Mouse (Mus musculus): Measurements from ENCODE around the gene Ubl7. TPM values are rescaled to one million over a fixed set of nuclear protein-coding genes. Genes with fewer than 3 reads are reported as not detected.
A peak's percentile ranks its signal among the peaks of the same experiment; 100 is the strongest.

Ubl7 gene
- 88.3 and 131 TPM in 2 replicates for polyA plus RNA-seq (2012; rRNA removed)

DNA sequence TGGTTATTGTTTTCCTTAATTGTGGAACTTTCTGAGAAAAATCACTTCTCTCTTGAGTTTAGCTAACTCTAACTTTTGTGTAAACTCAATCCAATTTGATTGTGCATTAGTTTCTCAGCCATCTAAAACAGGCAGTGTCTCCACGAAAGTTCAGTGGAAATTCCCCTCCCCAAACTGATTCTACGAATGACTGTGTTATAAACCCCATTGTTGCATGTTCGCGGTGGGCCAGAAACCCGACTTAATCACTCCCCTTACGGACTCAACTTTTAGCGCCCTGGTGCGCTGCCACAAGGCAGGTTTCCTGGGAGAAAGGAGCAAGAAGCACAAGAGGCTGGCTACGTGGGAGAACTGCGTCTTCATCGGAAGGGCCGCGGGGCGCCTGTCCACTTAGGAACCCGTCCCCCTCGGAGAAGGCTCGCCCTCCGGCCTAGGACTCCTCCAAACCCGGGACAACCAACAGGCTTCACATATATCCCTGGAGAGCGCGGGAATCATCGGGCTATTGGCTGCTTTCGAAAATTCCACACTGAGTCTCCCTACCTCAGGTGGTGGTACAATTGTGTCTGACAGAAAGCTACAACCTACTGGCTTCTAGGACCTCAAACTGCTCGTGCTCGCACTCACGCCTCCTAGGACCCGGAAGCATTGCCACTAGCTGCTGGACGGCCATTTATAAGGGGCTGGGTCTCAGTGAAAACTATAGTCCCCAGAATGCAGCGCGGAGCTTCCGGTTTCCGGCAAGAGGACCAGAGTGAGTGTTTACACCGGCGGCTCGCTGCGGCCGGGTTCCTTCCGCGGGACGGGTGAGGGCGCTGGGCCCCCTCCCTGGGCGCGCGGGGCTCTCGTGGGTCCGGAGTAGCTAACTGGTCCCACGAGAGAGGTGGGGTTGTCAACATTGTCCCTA is at the start of gene Ubl7:
Gene Ubl7 (plus strand): TSS at position 726 of the 907 bp plus-strand sequence.
- Histone ChIP-seq H3K36me3 (ENCODE audit: control insufficient read depth, insufficient read depth, low read length) (peaks cover 8% of the 10 kb centered on the region), H3K4me1 (ENCODE audit: control insufficient read depth, insufficient read depth, insufficient read length) (peaks cover 5% of the 10 kb centered on the region), H3K27ac (ENCODE audit: insufficient read depth, low read length) (peak within 1 kb of the TSS; percentile 85), H3K27me3 (ENCODE audit: control insufficient read depth, insufficient read depth, low read length) (no peaks in the 10 kb centered on the region), H3K4me3 (ENCODE audit: extremely low read depth, insufficient read depth, insufficient read length) (peak within 1 kb of the TSS; percentile 76)
- TF ChIP-seq CTCF (IDR thresholded peaks at IDR 0.05; ENCODE audit: extremely low read depth, insufficient read depth, insufficient read length, insufficient replicate concordance) (no peak), POLR2A (IDR thresholded peaks at IDR 0.05; ENCODE audit: low read depth, low read length) (peak; percentile 77)
- whole genome bisulfite sequencing: 2% methylated on average over 47 of the region's 47 CpGs
- DNase-seq (ENCODE audit: low read depth in 1 of 2, low spot score in 2 of 2): peak; percentile 83 to 91

- WGBS: 44% methylated on average over 9 of the region's 9 CpGs
- peak; percentile 38; the same call in 1 of the 2 replicates for TF ChIP-seq CTCF (IDR thresholded peaks at IDR 0.05; ENCODE audit: extremely low read depth, insufficient read depth, insufficient read length, insufficient replicate concordance)
- TF ChIP-seq POLR2A (IDR thresholded peaks at IDR 0.05; ENCODE audit: low read depth, low read length): no peak
- no peak overlapping the region for H3K4me3 ChIP-seq (ENCODE audit: extremely low read depth, insufficient read depth, insufficient read length)
- no peaks in the 10 kb centered on the region for H3K36me3 ChIP-seq (ENCODE audit: control insufficient read depth, insufficient read depth, low read length)
- peaks cover 4% of the 10 kb centered on the region; the same call in 1 of the 2 replicates for H3K4me1 ChIP-seq (ENCODE audit: control insufficient read depth, insufficient read depth, insufficient read length)
- H3K27me3 ChIP-seq (ENCODE audit: control insufficient read depth, insufficient read depth, low read length): no peaks in the 10 kb centered on the region
- DNase-seq (ENCODE audit: low read depth in 1 of 2, low spot score in 2 of 2): peak; percentile 50 to 65
- no peak overlapping the region for H3K27ac ChIP-seq (ENCODE audit: insufficient read depth, low read length)
Measured at GRCm38 (mm10) chr9:57861951-57862471, 48.8 kb upstream of the Ubl7 start.

DNA sequence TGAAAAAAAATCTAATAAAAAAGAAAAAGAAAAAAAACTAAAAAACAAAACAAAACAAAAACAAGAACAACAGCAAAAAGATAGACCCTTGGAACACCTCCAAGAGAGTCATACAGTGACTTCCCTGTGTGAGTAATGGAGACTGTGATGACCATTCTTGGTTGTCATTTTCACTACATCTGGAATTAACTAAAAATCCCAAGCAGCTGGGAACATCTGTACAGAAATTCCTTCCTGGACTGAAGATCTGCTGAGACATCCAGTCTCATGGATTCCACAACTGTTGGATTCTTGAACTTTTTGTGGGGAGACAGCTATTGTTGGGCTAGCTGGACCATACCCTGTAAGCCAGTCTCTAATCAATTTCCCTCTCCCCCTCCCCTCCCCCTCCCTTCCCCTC is 46.4 kb upstream of the Ubl7 start:
- TF ChIP-seq CTCF (IDR thresholded peaks at IDR 0.05; ENCODE audit: extremely low read depth, insufficient read depth, insufficient read length, insufficient replicate concordance) (no peak), POLR2A (IDR thresholded peaks at IDR 0.05; ENCODE audit: low read depth, low read length) (no peak)
- Histone ChIP-seq H3K27ac (ENCODE audit: insufficient read depth, low read length) (no peak overlapping the region), H3K4me3 (ENCODE audit: extremely low read depth, insufficient read depth, insufficient read length) (no peak overlapping the region), H3K27me3 (ENCODE audit: control insufficient read depth, insufficient read depth, low read length) (no peaks in the 10 kb centered on the region), H3K36me3 (ENCODE audit: control insufficient read depth, insufficient read depth, low read length) (no peaks in the 10 kb centered on the region), H3K4me1 (ENCODE audit: control insufficient read depth, insufficient read depth, insufficient read length) (peaks cover 4% of the 10 kb centered on the region; the same call in 1 of the 2 replicates)
- no peak for DNase-seq (ENCODE audit: low read depth in 1 of 2, low spot score in 2 of 2)

DNA sequence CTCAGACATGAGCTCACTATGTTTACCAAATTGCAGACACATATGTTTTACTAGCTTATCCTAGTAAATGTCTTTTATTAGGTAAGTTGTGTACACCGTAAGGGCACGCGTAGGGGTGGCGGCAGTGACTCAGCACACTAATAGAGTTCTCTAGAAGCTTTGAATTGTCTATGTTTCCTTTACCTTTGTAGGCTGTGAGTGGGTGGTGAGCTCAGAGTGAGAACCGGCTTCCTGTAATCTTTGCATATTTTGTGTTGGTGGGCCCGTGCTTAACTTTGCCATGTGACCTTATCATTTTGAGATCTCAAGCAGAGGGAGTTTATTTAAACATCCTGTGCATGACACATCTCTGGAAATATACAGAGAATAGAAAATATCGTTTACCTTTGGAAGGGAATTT is 44.2 kb upstream of the Ubl7 start:
- H3K36me3 ChIP-seq (ENCODE audit: control insufficient read depth, insufficient read depth, low read length): no peaks in the 10 kb centered on the region
- H3K4me1 ChIP-seq (ENCODE audit: control insufficient read depth, insufficient read depth, insufficient read length): peaks cover 6% of the 10 kb centered on the region; the same call in 1 of the 2 replicates
- DNase-seq (ENCODE audit: low read depth in 1 of 2, low spot score in 2 of 2): peak in 1 of 2 experiments; percentile 19
- no peaks in the 10 kb centered on the region for H3K27me3 ChIP-seq (ENCODE audit: control insufficient read depth, insufficient read depth, low read length)
- TF ChIP-seq CTCF (IDR thresholded peaks at IDR 0.05; ENCODE audit: extremely low read depth, insufficient read depth, insufficient read length, insufficient replicate concordance) (no peak), POLR2A (IDR thresholded peaks at IDR 0.05; ENCODE audit: low read depth, low read length) (no peak)
- no peak overlapping the region for H3K27ac ChIP-seq (ENCODE audit: insufficient read depth, low read length)
- WGBS: 61% methylated on average over 7 of the region's 7 CpGs
- no peak overlapping the region for H3K4me3 ChIP-seq (ENCODE audit: extremely low read depth, insufficient read depth, insufficient read length)

DNA sequence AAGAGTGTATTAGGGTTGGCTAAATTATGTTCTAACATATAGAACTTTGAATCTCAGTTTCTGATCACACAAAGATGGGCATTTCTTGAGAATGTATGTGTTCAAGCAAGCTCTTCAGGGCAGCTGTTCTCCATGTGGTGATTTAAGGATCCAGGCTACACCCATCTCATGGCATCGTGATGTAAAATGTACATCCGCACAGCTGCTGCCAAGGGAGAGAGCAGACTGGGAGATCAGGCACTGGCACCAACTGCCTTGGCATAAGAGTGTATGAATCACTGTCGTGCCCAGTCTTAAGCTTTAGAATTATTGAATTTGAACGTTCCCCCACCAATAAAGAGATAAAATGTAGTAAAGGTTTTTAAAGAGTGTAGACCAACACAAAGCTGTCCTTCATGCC is 43.5 kb upstream of the Ubl7 start:
- H3K27ac ChIP-seq (ENCODE audit: insufficient read depth, low read length): no peak overlapping the region
- no peaks in the 10 kb centered on the region for H3K27me3 ChIP-seq (ENCODE audit: control insufficient read depth, insufficient read depth, low read length)
- DNase-seq (ENCODE audit: low read depth in 1 of 2, low spot score in 2 of 2): no peak
- WGBS: 93% methylated on average over 4 of the region's 4 CpGs
- TF ChIP-seq CTCF (IDR thresholded peaks at IDR 0.05; ENCODE audit: extremely low read depth, insufficient read depth, insufficient read length, insufficient replicate concordance) (no peak), POLR2A (IDR thresholded peaks at IDR 0.05; ENCODE audit: low read depth, low read length) (no peak)
- H3K4me1 ChIP-seq (ENCODE audit: control insufficient read depth, insufficient read depth, insufficient read length): peaks cover 4% of the 10 kb centered on the region; the same call in 1 of the 2 replicates
- H3K4me3 ChIP-seq (ENCODE audit: extremely low read depth, insufficient read depth, insufficient read length): no peak overlapping the region
- no peaks in the 10 kb centered on the region for H3K36me3 ChIP-seq (ENCODE audit: control insufficient read depth, insufficient read depth, low read length)

DNA sequence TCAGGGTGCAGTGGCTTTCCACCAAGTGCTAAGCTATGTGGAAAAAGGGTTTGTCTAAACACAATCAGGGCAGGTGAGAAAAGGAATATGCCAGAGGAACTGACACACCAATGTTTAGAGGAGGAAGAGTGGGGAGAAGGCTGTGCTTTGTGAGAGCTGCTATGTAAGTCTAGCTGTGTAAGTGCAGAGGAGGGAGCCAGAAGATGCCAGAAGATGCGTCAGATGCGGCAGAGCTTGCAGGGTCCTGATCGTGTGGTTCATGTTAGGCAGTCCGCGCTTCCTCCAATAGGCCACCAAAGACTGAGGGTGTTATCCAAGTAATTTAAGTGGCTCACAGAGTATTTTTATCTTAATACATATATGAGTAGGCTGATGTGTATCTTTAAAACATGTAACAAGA is 42.9 kb upstream of the Ubl7 start:
- Histone ChIP-seq H3K36me3 (ENCODE audit: control insufficient read depth, insufficient read depth, low read length) (no peaks in the 10 kb centered on the region), H3K4me3 (ENCODE audit: extremely low read depth, insufficient read depth, insufficient read length) (no peak overlapping the region)
- 91% methylated on average over 5 of the region's 5 CpGs for WGBS

More for the DNA sequence above, 42.9 kb upstream of the Ubl7 start:
- no peak for DNase-seq (ENCODE audit: low read depth in 1 of 2, low spot score in 2 of 2)
- Histone ChIP-seq H3K27me3 (ENCODE audit: control insufficient read depth, insufficient read depth, low read length) (no peaks in the 10 kb centered on the region), H3K4me1 (ENCODE audit: control insufficient read depth, insufficient read depth, insufficient read length) (peaks cover 4% of the 10 kb centered on the region; the same call in 1 of the 2 replicates), H3K27ac (ENCODE audit: insufficient read depth, low read length) (no peak overlapping the region)
- TF ChIP-seq CTCF (IDR thresholded peaks at IDR 0.05; ENCODE audit: extremely low read depth, insufficient read depth, insufficient read length, insufficient replicate concordance) (no peak), POLR2A (IDR thresholded peaks at IDR 0.05; ENCODE audit: low read depth, low read length) (no peak)
